Mouse (Mus musculus): ENCODE measurements around the gene Chrnb2.
A peak's percentile ranks its signal among the peaks of the same experiment; 100 is the strongest.

DNA sequence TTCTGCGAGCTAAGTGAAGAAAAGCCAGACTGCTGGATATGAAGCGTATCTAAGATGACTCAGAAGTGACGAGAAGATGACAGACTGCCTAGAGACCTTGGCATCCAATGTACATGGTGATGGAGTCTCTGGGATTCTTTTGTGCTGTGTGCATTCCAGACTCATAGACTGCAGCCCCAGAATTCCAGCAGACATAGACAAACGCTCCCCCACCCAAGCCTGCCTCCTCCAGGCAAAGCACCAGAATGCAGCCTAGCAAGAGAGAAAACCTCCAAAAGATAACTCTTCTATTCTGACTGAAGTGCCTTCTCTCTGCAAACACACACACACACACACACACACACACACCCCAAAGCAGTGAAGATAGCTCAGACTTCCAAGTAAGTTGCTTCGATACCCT is 31.3 kb upstream of the Chrnb2 start:
- TF ChIP-seq CTCF (IDR thresholded peaks at IDR 0.05) (peak; percentile 49), EP300 (IDR thresholded peaks at IDR 0.05) (no peak)
